Comparison of ENCODE assay signal across 11 mouse cellular contexts in genomic region chr17:24391149-24391548, GRCm38 (mm10). TPM values are rescaled to one million over a fixed set of nuclear protein-coding genes. Genes with fewer than 3 reads are reported as not detected.
DNase-seq lines count a peak whose midpoint lies in the region; ATAC-seq and TF ChIP-seq lines count a peak whose summit lies in the region.
"Had no signal": no experiment of that assay in that cellular context is flagged by ENCODE, and none has a peak within 500 bp of the region (broad histone marks: within the 10 kb centered on the region; RNA-seq: fewer than 3 reads in every experiment).

No protein-coding gene starts in this region.

- DNase-seq in forebrain, embryonic 10.5 days (ENCODE audit: extremely low spot score, low spot score): peak; percentile 21
- peak; percentile 22 for DNase-seq in lung, embryonic 14.5 days
- DNase-seq in lung, postnatal 14 days: no peak
- peak; percentile 42 for DNase-seq in retina, embryonic 14.5 days (ENCODE audit: low spot score)
- DNase-seq in layer of hippocampus, adult 8-10 months (ENCODE audit: low spot score in 2 of 2): no peak
- DNase-seq in urinary bladder, adult 18-20 months (ENCODE audit: low spot score in 2 of 2): no peak
- DNase-seq: right cerebral cortex, postnatal 14 days had no signal

- ATAC-seq in forebrain, embryonic 13.5 days: no peak
- ATAC-seq in lung, embryonic 14.5 days (ENCODE audit: insufficient read depth): no peak

- H3K27me3 ChIP-seq in forebrain, embryonic 10.5 days (ENCODE audit: poor library complexity, severe bottlenecking): no peaks in the 10 kb centered on the region
- H3K27me3 ChIP-seq in forebrain, embryonic 13.5 days: no peaks in the 10 kb centered on the region
- no peaks in the 10 kb centered on the region for H3K27me3 ChIP-seq in lung, embryonic 14.5 days (ENCODE audit: insufficient read depth, low read length)
- H3K27me3 ChIP-seq: hindbrain, embryonic 12.5 days; lung, embryonic 15.5 days had no signal

- no peak overlapping the region for H3K4me3 ChIP-seq in forebrain, embryonic 10.5 days
- H3K4me3 ChIP-seq in forebrain, embryonic 13.5 days: no peak overlapping the region
- H3K4me3 ChIP-seq in lung, embryonic 14.5 days (ENCODE audit: low read depth, low read length): no peak overlapping the region
- no peak overlapping the region for H3K4me3 ChIP-seq in bone marrow, adult 2 months (replicated peaks; ENCODE audit: control insufficient read depth, low read depth, low read length)
- H3K4me3 ChIP-seq: hindbrain, embryonic 12.5 days; lung, embryonic 15.5 days had no signal

- no peak overlapping the region for H3K4me2 ChIP-seq in forebrain, embryonic 13.5 days
- H3K4me2 ChIP-seq in lung, embryonic 14.5 days: no peak overlapping the region
- H3K4me2 ChIP-seq: hindbrain, embryonic 12.5 days; lung, embryonic 15.5 days had no signal

- WGBS in forebrain, embryonic 10.5 days: 69% methylated on average over 8 of the region's 8 CpGs
- WGBS in forebrain, embryonic 13.5 days: 64% methylated on average over 8 of the region's 8 CpGs
- 61% methylated on average over 8 of the region's 8 CpGs for WGBS in lung, embryonic 14.5 days
- 76% methylated on average over 8 of the region's 8 CpGs for WGBS in bone marrow, adult 2 months

- H3K9me3 ChIP-seq in forebrain, embryonic 10.5 days: no peaks in the 10 kb centered on the region
- no peaks in the 10 kb centered on the region for H3K9me3 ChIP-seq in forebrain, embryonic 13.5 days (replicated peaks)
- H3K9me3 ChIP-seq in lung, embryonic 14.5 days (ENCODE audit: low read depth, low read length): no peaks in the 10 kb centered on the region
- H3K9me3 ChIP-seq: hindbrain, embryonic 12.5 days; lung, embryonic 15.5 days had no signal

- no peaks in the 10 kb centered on the region for H3K4me1 ChIP-seq in forebrain, embryonic 10.5 days
- no peaks in the 10 kb centered on the region for H3K4me1 ChIP-seq in forebrain, embryonic 13.5 days
- H3K4me1 ChIP-seq in lung, embryonic 14.5 days (ENCODE audit: insufficient read depth): no peaks in the 10 kb centered on the region
- H3K4me1 ChIP-seq in bone marrow, adult 2 months (ENCODE audit: control insufficient read depth, insufficient read depth, low read length): no peaks in the 10 kb centered on the region
- H3K4me1 ChIP-seq: hindbrain, embryonic 12.5 days; lung, embryonic 15.5 days had no signal

- H3K9ac ChIP-seq in forebrain, embryonic 13.5 days: no peak overlapping the region
- no peak overlapping the region for H3K9ac ChIP-seq in lung, embryonic 14.5 days
- H3K9ac ChIP-seq: hindbrain, embryonic 12.5 days; lung, embryonic 15.5 days had no signal

- H3K36me3 ChIP-seq in forebrain, embryonic 10.5 days (replicated peaks): peaks cover 18% of the 10 kb centered on the region
- peaks cover 64% of the 10 kb centered on the region for H3K36me3 ChIP-seq in forebrain, embryonic 13.5 days (ENCODE audit: poor library complexity, severe bottlenecking)
- peaks cover 14% of the 10 kb centered on the region; the same call in 1 of the 2 replicates for H3K36me3 ChIP-seq in lung, embryonic 14.5 days (ENCODE audit: insufficient read depth)

- no peak for TF ChIP-seq POLR2A in bone marrow, adult 2 months (IDR thresholded peaks at IDR 0.05; ENCODE audit: borderline replicate concordance, control insufficient read depth, low read depth, low read length)

- TF ChIP-seq CTCF in lung, embryonic 14.5 days (IDR thresholded peaks at IDR 0.05; ENCODE audit: low read depth): peak; percentile 51
- peak; percentile 54 for TF ChIP-seq CTCF in bone marrow, adult 2 months (IDR thresholded peaks at IDR 0.05; ENCODE audit: control insufficient read depth, insufficient read depth, low read length)

- no peak overlapping the region for H3K27ac ChIP-seq in forebrain, embryonic 10.5 days
- H3K27ac ChIP-seq in forebrain, embryonic 13.5 days: no peak overlapping the region
- H3K27ac ChIP-seq in lung, embryonic 14.5 days (ENCODE audit: low read depth): no peak overlapping the region
- H3K27ac ChIP-seq in bone marrow, adult 2 months (ENCODE audit: control insufficient read depth, insufficient read depth, low read depth, low read length, poor library complexity): no peak overlapping the region
- H3K27ac ChIP-seq: hindbrain, embryonic 12.5 days; lung, embryonic 15.5 days had no signal

RNA-seq across cellular contexts. Expression of gene Rnps1, which starts 23.2 kb away (rescaled TPM):
- 493 and 501 TPM in 2 replicates for polyA plus RNA-seq in forebrain, embryonic 10.5 days (2016; fragmentation: Nextera tagmentation; extraction: Ambion mirVana)
- 367 and 402 TPM in 2 replicates for polyA plus RNA-seq in forebrain, embryonic 13.5 days (2015; fragmentation: Nextera tagmentation; extraction: Ambion mirVana)
- 282 and 292 TPM in 2 replicates for polyA plus RNA-seq in lung, embryonic 14.5 days (2014; fragmentation: Nextera tagmentation; extraction: Ambion mirVana)
- 53.5 and 73.6 TPM in 2 replicates for polyA plus RNA-seq in bone marrow, adult 2 months (2011; ENCODE audit: insufficient read depth, insufficient read length, low replicate concordance, missing spikeins)
- total RNA-seq in layer of hippocampus, adult 8-10 months (2022): 100 to 1,000 TPM; 122 to 134 (median 134) TPM

RNA-seq across cellular contexts. Expression of gene Eci1, which starts 35.3 kb away (rescaled TPM):
- polyA plus RNA-seq in forebrain, embryonic 10.5 days (2016; fragmentation: Nextera tagmentation; extraction: Ambion mirVana): 84.1 and 89.4 TPM in 2 replicates
- polyA plus RNA-seq in forebrain, embryonic 13.5 days (2015; fragmentation: Nextera tagmentation; extraction: Ambion mirVana): 59.6 and 62.5 TPM in 2 replicates
- 79.8 and 80.8 TPM in 2 replicates for polyA plus RNA-seq in lung, embryonic 14.5 days (2014; fragmentation: Nextera tagmentation; extraction: Ambion mirVana)
- polyA plus RNA-seq in bone marrow, adult 2 months (2011; ENCODE audit: insufficient read depth, insufficient read length, low replicate concordance, missing spikeins): 10.7 and 11.8 TPM in 2 replicates
- total RNA-seq in layer of hippocampus, adult 8-10 months (2022): 10 to 100 TPM; 23.1 to 33.9 (median 27.9) TPM

RNA-seq across cellular contexts. Expression of gene Abca3, which starts 39.4 kb away (rescaled TPM):
- polyA plus RNA-seq in forebrain, embryonic 10.5 days (2016; fragmentation: Nextera tagmentation; extraction: Ambion mirVana): 8.6 and 10.0 TPM in 2 replicates
- 14.7 and 16.4 TPM in 2 replicates for polyA plus RNA-seq in forebrain, embryonic 13.5 days (2015; fragmentation: Nextera tagmentation; extraction: Ambion mirVana)
- 16.2 and 17.4 TPM in 2 replicates for polyA plus RNA-seq in lung, embryonic 14.5 days (2014; fragmentation: Nextera tagmentation; extraction: Ambion mirVana)
- polyA plus RNA-seq in bone marrow, adult 2 months (2011; ENCODE audit: insufficient read depth, insufficient read length, low replicate concordance, missing spikeins): 18.6 and 36.5 TPM in 2 replicates
- total RNA-seq in layer of hippocampus, adult 8-10 months (2022): 10 to 100 TPM; 63.7 to 69.3 (median 67.1) TPM

RNA-seq across cellular contexts. Expression of gene Abca17, which starts 40.3 kb away (rescaled TPM):
- polyA plus RNA-seq in forebrain, embryonic 10.5 days (2016; fragmentation: Nextera tagmentation; extraction: Ambion mirVana): not detected in 2 replicates
- polyA plus RNA-seq in forebrain, embryonic 13.5 days (2015; fragmentation: Nextera tagmentation; extraction: Ambion mirVana): 0.06 TPM in 1 of 2 replicates, not detected in the other
- not detected in 2 replicates for polyA plus RNA-seq in lung, embryonic 14.5 days (2014; fragmentation: Nextera tagmentation; extraction: Ambion mirVana)
- not detected in 2 replicates for polyA plus RNA-seq in bone marrow, adult 2 months (2011; ENCODE audit: insufficient read depth, insufficient read length, low replicate concordance, missing spikeins)
- total RNA-seq in layer of hippocampus, adult 8-10 months (2022): 1 to 10 TPM in 1 of 4 experiments, under 1 TPM in 3; 0.49 to 1.1 (median 0.75) TPM

RNA-seq across cellular contexts. Expression of gene Dnase1l2, which starts 51.8 kb away (rescaled TPM):
- 2.3 TPM in 2 replicates for polyA plus RNA-seq in forebrain, embryonic 10.5 days (2016; fragmentation: Nextera tagmentation; extraction: Ambion mirVana)
- polyA plus RNA-seq in forebrain, embryonic 13.5 days (2015; fragmentation: Nextera tagmentation; extraction: Ambion mirVana): 4.4 and 4.7 TPM in 2 replicates
- polyA plus RNA-seq in lung, embryonic 14.5 days (2014; fragmentation: Nextera tagmentation; extraction: Ambion mirVana): 1.8 and 2.6 TPM in 2 replicates
- polyA plus RNA-seq in bone marrow, adult 2 months (2011; ENCODE audit: insufficient read depth, insufficient read length, low replicate concordance, missing spikeins): 5.0 and 21.3 TPM in 2 replicates
- 10 to 100 TPM in 1 of 4 experiments, 1 to 10 TPM in 3; 5.8 to 12.1 (median 8.2) TPM for total RNA-seq in layer of hippocampus, adult 8-10 months (2022)

Comparison
In these comparisons a context has a peak if more than half of its experiments do, and no peak if none do; other contexts are left out.
1. DNase-seq: peak in forebrain, embryonic 10.5 days (single experiment), lung, embryonic 14.5 days (single experiment) and retina, embryonic 14.5 days (single experiment); none in lung, postnatal 14 days (single experiment), layer of hippocampus, adult 8-10 months (0 of 2) and urinary bladder, adult 18-20 months (0 of 2).